Mouse (Mus musculus): ENCODE measurements around the gene Spint1. TPM values are rescaled to one million over a fixed set of nuclear protein-coding genes. Genes with fewer than 3 reads are reported as not detected.

The Spint1 gene
- polyA plus RNA-seq, 1 experiment from 2014 or later = 21.7 TPM

DNA sequence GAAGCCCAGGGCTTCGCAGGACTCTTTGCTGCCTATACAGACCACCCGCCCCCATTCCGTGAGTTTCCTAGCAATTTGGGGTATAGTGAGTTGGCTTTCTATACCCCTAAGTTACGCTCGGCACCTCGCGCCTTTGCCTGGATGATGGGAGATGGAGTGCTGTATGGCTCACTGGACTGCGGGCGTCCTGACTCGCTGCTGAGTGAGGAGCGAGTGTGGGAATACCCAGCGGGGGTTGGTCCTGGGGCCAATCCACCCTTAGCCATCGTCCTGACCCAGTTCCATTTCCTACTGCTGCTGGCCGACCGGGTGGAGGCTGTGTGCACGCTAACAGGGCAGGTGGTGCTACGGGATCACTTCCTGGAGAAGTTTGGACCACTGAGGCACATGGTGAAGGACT lies 56.1 kb downstream of the Spint1 start:
- no peak for DNase-seq (ENCODE audit: low spot score)

DNA sequence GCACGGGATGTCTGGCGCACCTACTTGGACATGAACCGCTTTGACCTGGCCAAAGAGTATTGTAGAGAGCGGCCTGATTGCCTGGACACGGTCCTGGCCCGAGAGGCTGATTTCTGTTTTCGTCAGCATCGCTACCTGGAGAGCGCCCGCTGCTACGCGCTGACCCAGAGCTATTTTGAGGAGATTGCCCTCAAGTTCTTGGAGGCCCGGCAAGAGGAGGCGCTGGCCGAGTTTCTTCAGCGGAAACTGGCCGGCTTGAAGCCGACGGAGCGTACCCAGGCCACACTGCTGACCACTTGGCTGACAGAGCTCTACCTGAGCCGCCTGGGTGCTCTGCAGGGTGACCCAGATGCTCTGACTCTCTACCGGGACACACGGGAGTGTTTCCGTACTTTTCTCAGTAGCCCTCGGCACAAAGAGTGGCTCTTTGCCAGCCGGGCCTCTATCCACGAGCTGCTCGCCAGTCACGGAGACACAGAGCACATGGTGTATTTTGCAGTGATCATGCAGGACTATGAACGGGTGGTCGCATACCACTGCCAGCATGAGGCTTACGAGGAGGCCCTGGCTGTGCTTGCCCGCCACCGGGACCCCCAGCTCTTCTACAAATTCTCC lies 56.7 kb downstream of the Spint1 start:
- DNase-seq (ENCODE audit: low spot score) = no peak

DNA sequence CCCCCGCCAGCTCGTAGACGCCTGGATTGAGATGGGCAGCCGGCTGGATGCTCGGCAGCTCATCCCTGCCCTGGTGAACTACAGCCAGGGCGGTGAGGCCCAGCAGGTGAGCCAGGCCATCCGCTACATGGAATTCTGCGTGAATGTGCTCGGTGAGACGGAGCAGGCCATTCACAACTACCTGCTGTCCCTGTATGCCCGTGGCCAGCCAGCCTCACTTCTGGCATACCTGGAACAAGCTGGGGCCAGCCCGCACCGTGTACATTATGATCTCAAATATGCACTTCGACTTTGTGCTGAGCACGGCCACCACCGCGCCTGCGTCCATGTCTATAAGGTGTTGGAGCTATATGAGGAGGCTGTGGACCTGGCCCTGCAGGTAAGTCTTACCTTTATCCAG lies 57.2 kb downstream of the Spint1 start:
- no peak for DNase-seq (ENCODE audit: low spot score)

DNA sequence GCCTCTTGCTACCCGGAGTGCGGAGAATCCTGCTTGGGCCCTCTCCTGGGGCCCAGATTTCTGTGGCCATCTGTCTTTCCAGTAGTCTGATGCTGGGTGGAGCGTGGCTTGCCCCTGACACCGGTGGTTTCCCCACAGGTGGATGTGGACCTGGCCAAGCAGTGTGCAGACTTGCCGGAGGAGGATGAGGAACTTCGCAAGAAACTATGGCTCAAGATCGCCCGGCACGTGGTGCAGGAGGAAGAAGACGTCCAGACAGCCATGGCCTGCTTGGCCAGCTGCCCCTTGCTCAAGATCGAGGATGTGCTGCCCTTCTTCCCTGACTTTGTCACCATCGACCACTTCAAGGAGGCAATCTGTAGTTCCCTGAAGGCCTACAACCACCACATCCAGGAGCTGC lies 59.6 kb downstream of the Spint1 start:
- DNase-seq (ENCODE audit: low spot score) = no peak

DNA sequence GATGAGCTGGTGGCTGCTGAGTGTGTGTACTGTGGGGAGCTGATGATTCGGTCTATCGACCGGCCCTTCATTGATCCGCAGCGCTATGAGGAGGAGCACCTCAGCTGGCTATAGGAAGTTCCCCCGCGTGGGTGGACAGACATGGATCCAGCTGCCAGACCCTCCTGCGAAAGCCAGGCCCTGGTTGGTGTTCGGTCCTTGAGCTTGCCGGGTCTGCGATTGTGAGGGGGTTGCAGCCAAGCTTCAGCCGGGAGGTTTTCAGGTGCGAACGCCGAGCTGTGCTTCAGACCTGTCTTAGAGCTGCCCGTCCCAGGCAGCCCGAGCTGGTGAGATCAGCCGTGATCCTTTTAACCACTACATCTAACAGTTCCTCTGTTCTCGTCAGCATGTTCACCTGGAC lies 60.3 kb downstream of the Spint1 start:
- DNase-seq (ENCODE audit: low spot score) = no peak

DNA sequence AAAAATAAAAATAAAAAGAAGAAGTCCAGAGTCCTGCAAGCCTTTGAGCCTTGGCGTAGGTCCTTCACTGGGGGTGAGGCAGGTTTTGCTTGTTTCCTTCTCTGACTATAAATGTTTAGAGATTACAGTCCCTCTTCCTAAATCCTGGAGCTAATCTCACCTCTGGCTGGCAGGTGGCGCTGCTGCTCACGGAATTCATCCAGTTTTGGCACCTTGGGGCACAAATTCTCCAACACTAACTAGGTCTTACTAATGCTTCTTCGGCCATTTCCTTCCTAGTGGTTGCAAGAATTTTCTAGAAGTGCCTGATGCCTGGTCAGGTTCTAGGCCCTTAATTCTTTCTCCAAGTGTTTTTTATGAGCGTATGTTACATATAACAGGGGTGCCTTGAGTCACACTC lies 61.2 kb downstream of the Spint1 start:
- DNase-seq (ENCODE audit: low spot score) = peak; percentile 65

DNA sequence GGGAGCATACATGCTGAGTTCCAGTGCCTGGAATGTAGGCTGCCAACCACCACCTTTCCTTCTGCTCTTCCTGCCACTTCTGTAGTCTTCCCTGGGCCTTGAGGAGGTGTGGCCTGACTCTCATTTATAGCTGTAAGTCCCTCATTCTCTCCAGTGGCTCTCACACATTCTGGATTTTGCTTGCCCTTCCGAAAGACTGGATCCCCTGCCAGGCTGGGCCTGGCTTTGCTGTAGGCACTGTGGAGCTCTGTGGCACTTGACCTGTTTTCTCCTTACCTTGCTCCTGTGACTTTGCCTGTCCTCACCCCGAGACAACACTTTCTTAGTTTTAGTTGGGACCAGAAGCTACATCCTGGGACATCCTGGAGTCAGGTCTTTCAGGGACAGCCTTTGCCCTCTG lies 61.7 kb downstream of the Spint1 start:
- DNase-seq (ENCODE audit: low spot score) = no peak

Other genes with a start within 250 kb of the Spint1 start
- 20.5 and 21.3 TPM in 2 replicates for gene Ccdc32, start 208.0 kb upstream of the Spint1 start, polyA plus RNA-seq (2015; fragmentation: Nextera tagmentation; extraction: Ambion mirVana)
- gene Rpusd2, start 202.6 kb upstream of the Spint1 start, polyA plus RNA-seq (2015; fragmentation: Nextera tagmentation; extraction: Ambion mirVana) = 4.0 and 5.4 TPM in 2 replicates
- 79.5 and 108 TPM in 2 replicates for gene Knl1, start 190.2 kb upstream of the Spint1 start, polyA plus RNA-seq (2015; fragmentation: Nextera tagmentation; extraction: Ambion mirVana)
- gene Rad51, start 124.6 kb upstream of the Spint1 start, polyA plus RNA-seq (2015; fragmentation: Nextera tagmentation; extraction: Ambion mirVana) = 49.3 and 49.7 TPM in 2 replicates
- gene Rmdn3, start 80.3 kb upstream of the Spint1 start, polyA plus RNA-seq (2015; fragmentation: Nextera tagmentation; extraction: Ambion mirVana) = 32.9 and 33.5 TPM in 2 replicates
- 1.5 and 1.6 TPM in 2 replicates for gene Gchfr, start 69.6 kb upstream of the Spint1 start, polyA plus RNA-seq (2015; fragmentation: Nextera tagmentation; extraction: Ambion mirVana)
- 0.37 and 0.44 TPM in 2 replicates for gene Gm14137, start 62.9 kb upstream of the Spint1 start, polyA plus RNA-seq (2015; fragmentation: Nextera tagmentation; extraction: Ambion mirVana)
- gene Zfyve19, start 28.7 kb upstream of the Spint1 start, polyA plus RNA-seq (2015; fragmentation: Nextera tagmentation; extraction: Ambion mirVana) = 43.9 and 49.5 TPM in 2 replicates
- gene Dnajc17, start 28.6 kb upstream of the Spint1 start, polyA plus RNA-seq (2015; fragmentation: Nextera tagmentation; extraction: Ambion mirVana) = 20.1 and 25.8 TPM in 2 replicates
- 0.17 and 1.1 TPM in 2 replicates for gene Ppp1r14d, start 7.5 kb upstream of the Spint1 start, polyA plus RNA-seq (2015; fragmentation: Nextera tagmentation; extraction: Ambion mirVana)
- 3.9 and 4.2 TPM in 2 replicates for gene Rhov, start 33.9 kb downstream of the Spint1 start, polyA plus RNA-seq (2015; fragmentation: Nextera tagmentation; extraction: Ambion mirVana)
- 12.3 and 12.4 TPM in 2 replicates for gene Vps18, start 51.4 kb downstream of the Spint1 start, polyA plus RNA-seq (2015; fragmentation: Nextera tagmentation; extraction: Ambion mirVana)
- gene Dll4, start 88.4 kb downstream of the Spint1 start, polyA plus RNA-seq (2015; fragmentation: Nextera tagmentation; extraction: Ambion mirVana) = 15.1 and 15.9 TPM in 2 replicates
- 0.13 and 0.30 TPM in 2 replicates for gene Chac1, start 113.9 kb downstream of the Spint1 start, polyA plus RNA-seq (2015; fragmentation: Nextera tagmentation; extraction: Ambion mirVana)
- gene Ino80, start 240.3 kb downstream of the Spint1 start, polyA plus RNA-seq (2015; fragmentation: Nextera tagmentation; extraction: Ambion mirVana) = 4.7 and 5.3 TPM in 2 replicates